Mouse (Mus musculus) gastrocnemius, adult 18-20 months (tissue): ENCODE measurements around the gene Gm42372. TPM values are rescaled to one million over a fixed set of nuclear protein-coding genes. Genes with fewer than 3 reads are reported as not detected.

Experiments used
- DNase-seq: peaks from one replicate; pipeline ENCODE4 v3.0.0; 2021; ENCODE audit warnings: low spot score
- total RNA-seq, 2 experiments: library from RNA; stranded (reverse); gene quantifications; 2 replicates each; pipeline ENCODE4 v1.2.3; 2021

Gm42372 gene
- total RNA-seq, 2 experiments from 2014 or later, result not detected

GRCm38 (mm10) chr7:16959539-16960187 is 23.2 kb upstream of the Gm42372 start, which contains the start of gene Pnmal1:
Gene Pnmal1, plus strand, starts transcription at chr7:16959679.
- no peak for DNase-seq

GRCm38 (mm10) chr7:16961678-16962077 is 21.2 kb upstream of the Gm42372 start:
- DNase-seq, result no peak

GRCm38 (mm10) chr7:16968414-16968813 is 14.5 kb upstream of the Gm42372 start:
- no peak for DNase-seq

GRCm38 (mm10) chr7:16971160-16971559 is 11.7 kb upstream of the Gm42372 start:
- DNase-seq, result no peak

- DNase-seq, result peak; percentile 79
These were observed 8.9 kb upstream of the Gm42372 start for GRCm38 (mm10) chr7:16974018-16974417.

GRCm38 (mm10) chr7:16976298-16976697 is 6.6 kb upstream of the Gm42372 start:
- no peak for DNase-seq

GRCm38 (mm10) chr7:16978173-16978572 is 4.7 kb upstream of the Gm42372 start:
- DNase-seq, result no peak

GRCm38 (mm10) chr7:16978593-16978992 is 4.3 kb upstream of the Gm42372 start:
- DNase-seq, result no peak

GRCm38 (mm10) chr7:16980348-16980747 is 2.5 kb upstream of the Gm42372 start:
- no peak for DNase-seq

GRCm38 (mm10) chr7:16987541-16988149 is 4.8 kb downstream of the Gm42372 start:
- no peak for DNase-seq

GRCm38 (mm10) chr7:16988405-16988804 is 5.5 kb downstream of the Gm42372 start:
- peak; percentile 44 for DNase-seq

- no peak for DNase-seq
These were observed 7.3 kb downstream of the Gm42372 start for GRCm38 (mm10) chr7:16990006-16990744.

GRCm38 (mm10) chr7:16991681-16992450 is 9.0 kb downstream of the Gm42372 start:
- no peak for DNase-seq

- no peak for DNase-seq
These were observed 9.5 kb downstream of the Gm42372 start, which contains the start of gene Ccdc8 for GRCm38 (mm10) chr7:16992451-16992807. Gene Ccdc8, plus strand, starts transcription at chr7:16992708.

GRCm38 (mm10) chr7:16993651-16994399 is 10.9 kb downstream of the Gm42372 start:
- peak; percentile 82 for DNase-seq

GRCm38 (mm10) chr7:16994400-16994799 is 11.5 kb downstream of the Gm42372 start:
- DNase-seq, result no peak

GRCm38 (mm10) chr7:16995345-16995744 is 12.5 kb downstream of the Gm42372 start:
- no peak for DNase-seq

GRCm38 (mm10) chr7:16999233-16999632 is 16.3 kb downstream of the Gm42372 start:
- no peak for DNase-seq

- DNase-seq, result peak; percentile 86
These were observed 16.8 kb downstream of the Gm42372 start for GRCm38 (mm10) chr7:16999650-17000049.

GRCm38 (mm10) chr7:17002375-17003195 is 19.7 kb downstream of the Gm42372 start:
- DNase-seq, result peak; percentile 83
